33 mouse cellular contexts compared by ENCODE assay signal in the genomic region with DNA sequence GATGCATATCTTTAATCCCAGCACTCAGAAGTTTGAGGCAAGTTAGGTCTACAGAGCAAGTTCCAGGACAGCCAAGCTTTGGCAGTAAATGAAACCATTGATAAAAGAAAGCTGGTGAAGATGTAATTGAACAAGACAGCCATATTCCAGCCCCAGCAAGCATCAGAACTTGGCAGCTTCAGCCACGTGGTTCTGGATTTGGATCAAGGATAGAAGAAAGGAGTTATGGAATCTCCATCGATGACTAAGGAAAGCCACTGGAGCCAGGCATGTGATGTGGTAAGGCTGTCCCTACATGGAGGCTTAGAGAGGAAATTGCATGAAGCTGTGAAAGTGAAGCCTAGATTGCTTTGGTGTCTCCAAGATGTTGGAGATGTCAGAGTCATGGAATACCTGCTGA. TPM values are rescaled to one million over a fixed set of nuclear protein-coding genes. Genes with fewer than 3 reads are reported as not detected.
"Had no signal": no experiment of that assay in that cellular context is flagged by ENCODE, and none has a peak within 500 bp of the region (broad histone marks: within the 10 kb centered on the region; RNA-seq: fewer than 3 reads in every experiment).

No protein-coding gene starts in this region.

- H3K36me3 ChIP-seq: heart, embryonic 13.5 days; heart, embryonic 15.5 days; hindbrain, embryonic 10.5 days; hindbrain, embryonic 12.5 days; intestine, embryonic 15.5 days; limb, embryonic 10.5 days; limb, embryonic 12.5 days had no signal

- H3K27me3 ChIP-seq: heart, embryonic 13.5 days; heart, embryonic 15.5 days; hindbrain, embryonic 12.5 days; intestine, embryonic 15.5 days; limb, embryonic 12.5 days had no signal

- ATAC-seq: hindbrain, embryonic 16.5 days; inflammation-experienced regulatory T-cells, adult 6 months; intestine, embryonic 15.5 days; intestine, postnatal 0 days had no signal

- DNase-seq: gastrocnemius, postnatal 14 days; gastrocnemius, postnatal 36 days; heart, adult 2 months; heart, postnatal 14 days; heart, postnatal 4 days; kidney, adult 18-20 months; kidney, adult 8-10 months; kidney, postnatal 10 days; kidney, postnatal 25 days; kidney, postnatal 4 days; liver had no signal

- H3K4me2 ChIP-seq: heart, embryonic 11.5 days; heart, embryonic 13.5 days; heart, embryonic 15.5 days; hindbrain, embryonic 12.5 days; hindbrain, embryonic 14.5 days; intestine, embryonic 15.5 days; limb, embryonic 12.5 days; liver, embryonic 11.5 days had no signal

- H3K4me3 ChIP-seq: heart, adult 2 months; heart, embryonic 13.5 days; heart, embryonic 15.5 days; hindbrain, embryonic 10.5 days; hindbrain, embryonic 12.5 days; intestine, embryonic 15.5 days; layer of hippocampus, adult 2 months; left cerebral cortex, adult 2 months; limb, embryonic 10.5 days; limb, embryonic 12.5 days had no signal

RNA-seq across cellular contexts. Expression of a gene that starts 35.7 kb away (rescaled TPM):
- total RNA-seq: gastrocnemius, adult 18-20 months; gastrocnemius, adult 8-10 months; gastrocnemius, postnatal 14 days; gastrocnemius, postnatal 36 days; heart, adult 2 months; layer of hippocampus, adult 2 months; layer of hippocampus, postnatal 10 days; layer of hippocampus, postnatal 25 days; left cerebral cortex, adult 2 months had no signal
- polyA plus RNA-seq: hindbrain, embryonic 10.5 days; hindbrain, embryonic 12.5 days; hindbrain, embryonic 16.5 days; inflammation-experienced regulatory T-cells, adult 6 months; intestine, embryonic 15.5 days; intestine, postnatal 0 days; kidney, embryonic 14.5 days; kidney, embryonic 16.5 days; limb, embryonic 10.5 days; limb, embryonic 14.5 days; liver, embryonic 11.5 days had no signal
